Mouse (Mus musculus) urinary bladder, postnatal 10 days (tissue): Measurements from ENCODE around the gene Skap1.

Experiments
- DNase-seq: peaks from one replicate; pipeline ENCODE4 v3.0.0; 2022; ENCODE audit warnings: low spot score

Gene Skap1

DNA sequence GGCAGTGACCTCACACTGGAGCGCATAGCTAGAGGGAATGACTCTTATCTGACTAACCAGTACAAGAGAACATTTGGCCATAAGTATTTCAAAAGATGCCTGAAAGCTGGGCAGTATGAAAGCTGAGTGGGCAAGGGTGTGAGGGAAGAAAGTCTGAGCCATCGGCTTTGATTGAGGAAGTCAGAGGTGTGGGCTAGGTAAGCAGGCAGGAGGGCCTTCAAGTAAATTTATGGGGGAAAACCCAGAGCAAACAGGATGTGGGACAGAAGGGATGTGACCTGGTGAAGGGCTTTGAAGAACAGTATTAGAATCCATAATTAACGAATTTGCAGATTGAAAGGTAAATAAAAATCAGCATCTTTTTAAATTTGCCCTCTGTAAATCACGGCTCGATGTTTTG lies 95.8 kb downstream of the Skap1 start:
- no peak for DNase-seq

DNA sequence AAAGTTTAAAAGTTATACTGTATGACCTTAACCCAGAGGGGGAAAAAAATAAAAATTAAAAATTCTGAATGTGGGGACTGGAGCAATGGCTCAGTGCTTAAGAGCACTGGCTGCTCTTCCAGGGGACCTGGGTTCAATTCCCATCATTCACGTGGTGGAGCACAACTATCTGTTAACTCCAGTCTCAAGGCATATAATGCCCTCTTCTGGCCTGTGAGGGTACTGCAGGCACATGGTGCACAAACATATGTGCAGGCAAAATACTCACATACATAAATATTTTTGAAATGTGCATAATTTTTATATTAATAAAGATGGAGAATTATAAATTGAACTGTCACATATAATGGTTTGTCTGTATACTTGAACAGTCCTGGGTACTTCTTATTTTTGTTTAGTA lies 99.7 kb downstream of the Skap1 start:
- DNase-seq: no peak

DNA sequence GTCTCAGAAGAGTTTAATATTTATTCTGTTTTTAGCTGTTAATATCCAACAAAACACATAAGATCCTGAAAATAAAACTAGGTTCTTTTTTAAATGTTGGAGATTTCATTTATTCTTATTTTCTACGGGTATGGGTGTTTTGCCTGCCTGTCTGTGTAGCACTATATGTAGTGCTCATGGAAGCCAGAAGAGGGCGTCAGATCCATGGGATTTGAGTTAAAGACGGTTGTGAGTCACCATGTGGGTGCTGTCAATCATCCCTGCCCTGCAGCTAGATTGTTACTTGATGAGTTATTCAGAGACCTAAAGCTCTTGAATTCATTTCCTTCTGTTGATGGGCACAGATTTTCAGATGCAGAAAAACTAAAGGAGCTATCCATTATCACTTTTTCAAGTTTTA lies 108.1 kb downstream of the Skap1 start:
- DNase-seq: no peak

DNA sequence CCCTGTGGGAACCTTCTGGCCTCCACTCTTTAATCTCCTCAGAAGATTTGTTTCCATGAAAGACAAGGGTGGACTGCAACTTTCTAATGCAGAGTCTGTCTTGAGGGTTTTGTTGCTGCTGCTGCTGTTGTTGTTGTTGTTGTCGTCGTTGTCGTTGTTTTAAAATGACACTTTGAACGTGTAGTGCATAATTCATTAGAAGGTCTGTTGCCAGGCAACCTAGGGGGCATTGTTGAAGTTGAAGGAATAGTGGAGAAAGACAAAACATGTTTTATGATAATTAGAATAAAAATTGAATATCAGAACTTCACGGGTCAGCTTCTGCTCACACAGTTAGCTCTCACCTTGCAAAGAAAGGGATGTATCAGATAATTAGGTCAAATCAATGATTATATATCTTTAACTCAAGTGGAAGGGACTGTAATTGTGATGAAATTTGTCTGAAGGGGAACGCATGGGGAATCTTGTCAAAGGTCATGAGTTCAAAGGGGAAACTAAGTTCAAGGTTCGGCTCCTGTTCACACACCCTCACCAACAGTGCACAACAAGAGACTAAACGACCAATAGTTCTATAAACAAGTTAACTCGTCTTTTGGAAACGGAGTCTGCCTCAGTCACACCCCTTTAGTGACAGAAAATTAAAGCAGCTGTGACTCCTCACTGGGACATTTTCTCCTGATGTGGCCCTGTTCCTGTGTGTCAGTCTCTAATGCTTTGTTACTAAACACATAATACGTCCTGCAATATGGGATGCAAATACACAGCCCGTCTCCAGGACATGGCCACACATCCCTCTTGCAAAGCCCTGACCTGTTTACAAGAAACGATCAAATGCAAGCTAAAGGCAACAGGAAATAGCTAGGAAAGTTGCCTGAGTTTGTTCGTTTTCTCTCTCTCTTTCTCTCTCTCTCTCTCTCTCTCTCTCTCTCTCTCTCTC lies 112.4 kb downstream of the Skap1 start:
- no peak for DNase-seq

DNA sequence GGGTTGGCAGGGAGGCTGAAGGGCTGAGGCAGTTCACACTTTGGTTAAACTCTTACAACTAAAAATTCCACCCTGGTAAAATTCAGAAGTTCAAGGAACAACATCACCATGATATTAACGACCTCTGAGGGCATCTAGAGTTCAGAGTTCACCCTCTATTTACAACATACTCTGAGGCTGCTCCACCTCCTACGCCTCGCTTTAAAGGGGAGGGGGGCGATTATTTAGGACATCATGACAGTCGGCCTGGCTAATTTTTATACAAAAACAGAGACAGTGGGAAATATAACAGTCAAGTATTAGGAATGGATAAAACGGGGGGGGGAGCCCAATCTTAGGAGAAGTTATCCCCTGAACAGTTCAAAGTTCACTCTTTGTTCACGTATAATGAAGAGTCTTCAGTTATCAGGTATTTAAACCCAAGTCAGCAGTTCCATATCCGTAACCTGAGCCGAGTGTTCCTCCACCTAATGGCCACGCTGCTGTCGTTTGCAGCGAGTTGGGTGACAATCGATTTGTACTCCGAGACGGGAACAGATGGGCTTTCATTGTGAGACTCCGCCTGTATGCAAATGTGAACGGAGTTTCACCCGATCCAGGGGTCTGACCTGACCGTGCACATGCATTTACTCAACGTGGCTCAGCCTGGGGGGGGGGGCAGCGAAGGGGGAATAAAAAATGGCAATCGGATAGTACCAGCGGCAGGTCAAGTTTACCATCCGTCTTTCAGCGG lies 114.3 kb downstream of the Skap1 start:
- DNase-seq: no peak

DNA sequence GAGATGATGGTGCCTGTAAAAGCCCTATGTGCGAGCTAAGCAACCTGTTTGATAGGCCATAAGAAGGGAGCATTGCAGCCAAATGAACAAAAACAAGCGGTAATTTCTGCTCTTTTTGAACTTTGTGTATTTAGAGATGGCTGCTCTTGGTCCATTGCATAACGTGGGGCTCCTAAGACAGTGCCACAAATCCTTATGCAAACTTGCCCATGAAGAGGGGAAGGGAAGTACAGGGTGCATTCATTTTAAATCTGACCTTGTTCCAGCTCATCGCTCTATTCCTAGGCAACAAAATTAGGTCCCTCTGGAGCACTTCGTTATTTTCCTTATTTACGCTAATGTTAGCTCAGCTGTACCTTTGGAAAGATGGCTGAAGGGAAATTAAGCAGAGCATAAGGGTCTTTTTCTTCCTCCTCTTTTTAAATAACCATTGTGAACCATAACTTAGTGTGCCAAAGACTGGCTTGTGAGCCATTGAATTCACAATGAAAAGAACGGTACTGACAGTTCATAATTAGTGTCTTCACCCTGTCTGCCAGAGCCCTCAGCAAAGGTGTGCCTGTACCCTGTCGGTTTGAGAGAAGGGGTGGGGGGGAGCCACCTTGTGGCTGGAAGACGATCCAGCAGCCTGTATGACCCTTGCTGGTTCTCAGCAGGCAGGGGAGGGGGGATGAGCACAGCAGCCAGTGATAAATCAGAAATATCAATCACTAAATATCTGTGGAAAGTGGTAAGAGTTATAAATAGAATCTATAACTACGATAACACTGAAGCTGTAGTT lies 117.4 kb downstream of the Skap1 start:
- no peak for DNase-seq

DNA sequence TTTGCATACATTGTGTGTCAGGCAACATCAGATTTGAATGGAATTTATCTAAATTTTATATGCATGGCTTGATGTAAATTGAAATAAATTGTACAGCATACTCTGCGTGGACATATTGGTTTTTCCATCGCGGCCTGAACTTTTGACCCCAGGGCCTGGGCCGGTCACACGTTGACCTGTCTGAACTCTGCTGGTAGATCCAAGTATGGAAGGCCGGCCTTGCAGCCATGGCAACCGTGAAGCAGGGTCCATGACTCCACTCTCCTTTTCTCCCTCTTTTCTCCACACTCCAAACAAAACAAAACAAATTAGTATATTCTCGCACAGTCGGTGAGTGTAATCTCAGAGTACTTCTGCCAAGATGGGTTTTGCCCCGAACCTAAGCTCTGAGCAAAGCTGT lies 118.2 kb downstream of the Skap1 start:
- DNase-seq: no peak

DNA sequence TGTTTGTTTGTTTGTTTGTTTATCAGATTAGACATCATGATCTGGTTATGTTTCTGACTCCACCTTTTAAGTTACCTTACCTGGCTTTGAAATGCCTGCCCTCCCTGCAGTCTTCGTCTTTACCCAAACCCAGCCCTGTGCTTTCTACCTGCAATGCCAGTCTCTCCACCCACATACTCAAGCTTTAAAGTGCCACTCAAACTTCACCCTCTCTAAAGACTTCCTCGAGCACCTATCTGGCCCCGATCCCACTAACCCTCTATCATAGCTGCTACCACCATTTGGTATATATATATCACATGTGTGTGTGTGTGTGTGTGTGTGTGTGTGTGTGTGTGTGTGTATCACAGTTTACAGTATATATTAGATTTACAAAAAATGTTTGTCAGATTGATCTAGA lies 125.4 kb downstream of the Skap1 start:
- DNase-seq: no peak

DNA sequence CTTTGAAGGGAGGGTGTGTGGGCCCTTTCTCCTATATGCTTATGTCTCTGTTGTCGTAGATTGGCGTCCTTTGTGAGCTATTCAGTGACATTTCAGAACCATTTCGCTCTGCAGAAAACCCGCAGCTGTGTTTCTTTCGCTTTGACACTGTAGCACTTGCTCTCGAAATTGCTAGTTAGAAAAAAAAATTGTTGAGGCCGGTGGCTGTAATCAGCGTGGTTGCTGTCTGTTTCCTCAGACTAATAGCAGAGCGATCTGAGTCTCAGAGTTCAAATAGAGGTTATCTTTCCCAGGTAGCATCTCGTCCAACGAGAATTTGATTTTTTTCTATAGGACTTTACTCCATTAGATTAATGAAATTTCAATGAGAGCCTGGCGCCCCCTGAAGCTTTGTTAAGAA lies 131.5 kb downstream of the Skap1 start:
- DNase-seq: no peak

DNA sequence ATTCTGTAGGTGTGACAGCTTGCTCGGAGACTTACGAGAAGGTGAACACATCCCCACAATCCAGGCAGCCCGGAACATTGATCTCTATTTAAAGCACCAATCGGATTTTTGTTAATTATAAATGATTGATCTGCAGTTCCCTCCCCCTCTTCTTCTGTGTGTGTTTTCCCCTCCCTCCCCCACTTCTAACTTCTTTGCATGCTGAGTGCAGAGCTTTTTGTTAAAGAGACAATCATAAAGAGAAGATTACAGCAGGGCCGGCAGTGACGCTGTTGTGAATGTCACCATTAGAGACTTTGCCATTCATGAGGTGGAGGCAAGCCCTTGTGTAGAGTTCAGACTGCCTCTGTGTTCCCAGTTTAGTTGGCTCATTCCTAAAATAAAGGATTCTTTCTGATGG lies 131.9 kb downstream of the Skap1 start:
- no peak for DNase-seq

DNA sequence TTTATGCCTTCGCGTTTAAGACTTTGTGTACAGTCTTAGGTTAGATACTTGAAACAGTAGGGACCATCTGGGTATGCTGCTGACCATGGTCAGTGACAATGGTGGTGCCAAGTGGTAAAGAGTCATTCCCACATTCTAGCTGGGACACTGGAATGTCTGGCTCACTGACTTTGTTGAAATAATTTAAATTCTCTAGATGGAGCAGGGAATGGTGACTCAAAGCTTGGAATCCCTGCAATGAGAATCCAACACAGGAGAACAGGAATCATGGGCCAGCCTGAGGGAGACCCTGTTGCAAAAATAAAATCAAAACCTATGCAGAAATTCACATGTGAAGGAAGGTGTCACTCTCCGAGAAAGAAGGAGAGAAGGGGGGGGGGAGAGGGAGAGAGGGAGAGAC lies 138.4 kb downstream of the Skap1 start:
- DNase-seq: no peak

DNA sequence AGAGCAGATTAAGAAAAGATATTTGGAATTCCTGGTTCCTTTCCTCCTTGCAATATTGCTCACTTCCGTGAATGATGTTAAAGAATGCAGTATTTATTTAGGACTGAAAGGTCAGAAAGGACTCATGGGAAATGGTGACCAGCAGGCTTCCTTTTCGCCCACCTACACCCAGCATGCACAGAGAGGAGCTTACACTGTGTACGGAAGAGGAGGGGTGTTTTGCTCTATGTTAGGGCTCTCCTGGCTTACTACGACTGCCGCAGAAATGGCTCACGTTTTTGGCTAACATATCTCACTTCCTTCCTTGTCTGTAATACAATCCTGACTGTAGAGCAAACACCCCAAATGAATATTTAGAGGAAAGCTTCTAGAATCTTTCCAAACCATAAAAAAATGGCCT lies 139.9 kb downstream of the Skap1 start:
- DNase-seq: no peak

DNA sequence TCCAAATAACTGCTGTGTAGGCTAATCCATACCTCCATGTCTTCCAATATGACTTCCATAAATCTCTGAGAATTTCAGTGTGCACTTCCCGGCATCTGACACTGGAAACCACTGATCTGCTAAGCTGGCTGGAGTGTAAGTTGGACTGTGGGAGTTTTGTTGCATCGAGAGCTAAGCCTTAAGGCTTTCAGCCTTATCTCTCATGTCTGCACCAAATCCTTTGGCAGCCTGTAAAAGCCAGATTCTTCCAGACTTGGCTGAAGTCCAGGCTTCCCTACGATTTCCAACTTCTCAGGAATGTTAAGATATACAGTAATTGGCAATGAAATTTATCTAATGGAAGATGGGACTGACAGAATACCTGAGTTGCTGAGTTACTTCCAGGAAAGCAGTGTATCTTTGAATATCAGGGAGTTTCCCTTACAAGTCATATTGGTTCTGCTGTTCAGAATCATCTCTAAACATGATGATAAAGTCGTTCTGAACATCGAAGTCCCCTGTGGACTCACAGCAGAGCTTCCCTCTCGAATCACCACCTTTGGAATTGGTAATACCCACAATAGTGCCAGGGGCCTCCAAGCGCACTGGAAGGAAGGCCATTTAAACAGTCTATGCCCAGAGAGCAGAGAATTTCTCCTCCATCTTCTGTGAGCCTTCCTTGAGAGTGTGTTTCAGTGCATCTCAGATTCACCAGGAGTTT lies 140.5 kb downstream of the Skap1 start:
- DNase-seq: no peak

DNA sequence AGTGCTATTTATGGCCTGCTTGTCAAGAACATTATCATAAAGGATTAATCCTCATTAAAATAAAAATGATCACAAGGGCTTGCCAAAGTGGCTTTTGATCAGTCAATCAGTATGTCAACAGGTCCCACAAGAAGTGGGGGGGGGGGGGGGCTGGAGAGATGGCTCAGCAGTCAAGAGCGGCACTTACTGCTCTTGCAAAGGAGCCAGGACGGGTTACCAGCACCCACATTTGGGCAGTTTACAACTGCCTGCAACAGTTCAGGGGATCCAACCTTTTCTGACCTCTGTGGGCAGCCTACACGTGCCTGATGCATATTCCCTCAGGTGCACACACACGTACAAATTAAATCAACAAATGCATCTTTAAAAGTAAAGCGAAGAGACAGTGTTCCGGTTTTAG lies 141.1 kb downstream of the Skap1 start:
- no peak for DNase-seq

DNA sequence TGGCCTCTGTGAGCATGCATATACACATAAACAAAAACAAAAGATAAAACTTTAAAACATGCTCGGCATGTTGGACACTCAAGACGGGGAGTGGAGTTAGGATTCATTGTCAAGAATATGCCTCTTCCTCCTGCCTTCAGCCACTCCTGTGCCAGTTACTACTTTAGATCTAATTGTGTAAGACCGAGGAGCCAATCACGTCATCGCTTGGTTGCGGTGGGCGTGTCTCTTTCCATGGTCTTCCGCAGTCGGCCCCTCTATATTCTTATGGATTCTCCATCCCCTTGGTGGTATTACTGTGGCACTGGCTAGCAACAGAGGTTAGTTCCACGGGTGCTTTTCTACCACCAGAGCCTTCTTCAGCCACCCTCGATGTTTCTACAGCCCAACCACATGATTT lies 148.2 kb downstream of the Skap1 start:
- no peak for DNase-seq

DNA sequence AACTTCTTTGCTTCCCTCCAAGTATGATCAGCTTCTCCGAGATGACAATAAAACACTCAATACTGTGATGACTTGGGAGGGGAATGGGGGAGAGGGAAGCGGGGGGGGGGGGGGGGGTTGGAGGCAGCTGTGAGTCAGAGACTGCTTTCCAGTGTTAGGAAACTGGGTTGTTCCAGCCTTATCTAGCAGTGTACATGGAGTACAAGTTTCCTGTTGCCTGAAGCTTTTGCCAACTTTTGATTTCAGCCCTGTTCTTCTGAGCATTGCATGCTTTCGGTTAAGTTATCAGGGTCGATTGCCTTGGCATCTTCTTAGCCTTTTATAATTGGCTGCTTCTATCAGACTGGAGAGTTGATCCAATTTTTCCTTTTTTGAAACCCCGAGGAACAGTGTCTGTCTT lies 152.4 kb downstream of the Skap1 start:
- no peak for DNase-seq

DNA sequence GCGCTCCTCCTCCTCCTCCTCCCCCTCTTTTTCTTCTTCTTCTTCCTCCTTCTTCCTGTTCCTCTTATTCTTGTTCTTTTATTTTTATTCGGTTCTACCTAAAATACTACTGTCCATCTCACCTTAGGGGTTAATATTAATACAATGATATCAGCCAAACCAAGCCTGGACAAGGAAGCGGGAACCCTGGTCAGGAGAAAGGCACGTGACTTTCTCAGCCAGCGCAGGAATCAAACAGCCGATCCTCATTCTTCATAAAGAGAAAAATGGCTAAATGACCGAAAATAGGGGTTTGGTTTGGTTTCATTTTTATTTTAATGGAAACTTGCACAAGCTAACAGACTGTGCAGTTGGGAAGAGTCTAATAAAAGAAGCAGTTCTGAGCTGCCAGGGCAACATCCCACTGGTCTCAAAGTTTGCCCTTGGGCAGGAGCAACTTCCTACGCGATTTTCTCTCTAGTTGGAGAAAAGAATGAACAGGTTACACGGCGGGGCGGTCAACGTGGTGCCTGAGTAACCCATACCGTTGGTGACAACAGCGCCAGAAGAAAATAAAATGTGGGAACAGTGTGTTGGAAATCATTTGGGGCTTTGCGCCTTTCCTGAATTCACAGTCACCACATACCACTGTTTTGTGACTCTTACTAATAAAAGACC lies 154.5 kb downstream of the Skap1 start:
- no peak for DNase-seq

DNA sequence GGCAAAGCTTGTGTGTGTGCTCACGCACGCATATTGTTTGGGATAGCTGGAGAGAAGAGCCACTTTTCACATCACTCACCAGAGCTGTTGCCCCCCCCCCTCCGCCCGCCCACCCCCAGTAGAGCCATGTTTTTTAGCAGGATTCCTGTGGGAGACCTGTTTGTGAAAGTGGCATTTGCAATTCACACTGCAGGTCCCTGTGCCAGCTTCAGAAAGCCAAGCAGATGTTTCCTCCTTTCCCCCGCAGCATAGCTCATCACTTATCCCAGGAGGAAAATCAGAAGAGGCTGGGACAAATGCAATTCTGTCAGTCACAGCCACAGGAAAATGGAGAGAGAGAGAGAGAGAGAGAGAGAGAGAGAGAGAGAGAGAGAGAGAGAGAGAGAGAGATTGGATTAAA lies 155.2 kb downstream of the Skap1 start:
- no peak for DNase-seq

DNA sequence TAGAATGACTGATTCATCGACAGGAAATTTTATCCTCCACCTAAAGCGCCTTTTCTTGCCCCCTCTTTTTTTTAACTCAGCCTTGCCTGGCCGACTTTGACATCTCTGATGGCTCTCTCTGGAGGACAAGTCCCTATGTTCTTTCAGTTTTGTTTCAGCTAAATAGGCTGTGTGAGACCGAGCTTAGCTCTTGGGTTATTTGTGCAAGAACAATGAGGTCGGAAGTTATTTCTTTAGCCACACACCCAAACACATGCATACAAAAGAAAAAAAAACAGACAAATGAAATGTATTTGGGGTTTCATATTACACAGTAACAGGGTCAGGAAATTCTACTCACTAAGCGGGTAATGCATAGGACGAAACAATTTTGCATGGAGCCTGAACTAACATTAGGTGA lies 155.6 kb downstream of the Skap1 start:
- DNase-seq: no peak

DNA sequence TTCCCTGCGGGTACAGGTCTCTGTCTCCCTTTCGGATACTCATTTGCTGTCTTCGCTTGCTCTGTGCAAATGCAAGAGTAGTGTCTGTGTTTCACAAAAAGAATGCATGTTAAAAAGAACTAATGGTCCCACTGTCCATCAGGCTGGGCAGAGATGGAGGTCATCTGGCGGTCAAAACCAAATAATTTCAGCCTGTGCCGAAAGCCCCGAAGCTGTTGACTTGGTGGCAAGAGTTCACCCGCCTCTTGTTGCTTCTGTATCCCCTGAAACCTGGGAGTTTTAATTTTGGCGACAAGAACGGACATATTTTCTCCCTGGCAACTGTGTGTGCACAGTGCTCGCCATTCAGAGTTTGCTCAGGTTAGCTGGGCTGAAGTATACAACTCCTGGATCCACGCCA lies 156.3 kb downstream of the Skap1 start:
- no peak for DNase-seq

DNA sequence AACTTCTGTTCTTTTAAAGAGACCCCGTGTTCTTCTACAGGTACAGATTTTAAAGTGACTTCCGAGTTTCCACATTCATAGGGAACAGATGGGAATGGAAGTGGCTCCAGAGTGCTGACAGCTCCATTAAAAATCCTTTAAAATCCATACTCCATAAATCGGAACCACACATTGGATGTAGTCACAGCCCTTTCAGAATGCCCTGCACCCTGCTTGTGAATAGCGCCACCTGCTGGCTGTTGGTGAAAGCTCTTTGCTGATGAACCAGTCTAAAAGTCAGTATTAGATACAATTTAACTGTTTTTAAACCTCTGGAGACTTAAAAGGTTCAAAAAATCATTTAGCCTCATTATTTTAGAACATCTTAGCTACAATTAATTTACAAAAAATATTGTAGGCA lies 156.8 kb downstream of the Skap1 start:
- DNase-seq: peak; percentile 31

DNA sequence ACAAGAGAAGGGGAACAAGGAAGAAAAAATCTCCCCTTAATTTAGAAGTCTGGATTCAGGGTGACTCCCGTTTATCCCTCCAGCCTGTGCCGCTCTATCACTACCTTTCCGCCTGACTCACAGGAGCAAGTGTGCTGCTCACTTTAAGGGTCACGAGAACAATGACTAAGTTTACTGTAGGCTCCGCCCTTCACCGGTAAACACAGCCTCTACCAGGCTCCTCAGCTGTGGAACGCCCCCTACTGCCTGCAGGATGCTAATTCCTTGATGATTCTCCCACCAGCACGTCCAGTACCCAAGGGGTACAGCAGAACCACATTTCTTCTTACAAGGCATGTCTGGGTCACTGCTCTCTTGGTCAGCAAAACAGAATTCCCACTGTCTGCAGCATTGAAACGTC lies 158.4 kb downstream of the Skap1 start:
- no peak for DNase-seq
